Mouse (Mus musculus): ENCODE data around the gene Extl2. TPM values are rescaled to one million over a fixed set of nuclear protein-coding genes. Genes with fewer than 3 reads are reported as not detected.

The Extl2 gene
- polyA plus RNA-seq, 1 experiment from 2014 or later = 41.6 TPM

DNA sequence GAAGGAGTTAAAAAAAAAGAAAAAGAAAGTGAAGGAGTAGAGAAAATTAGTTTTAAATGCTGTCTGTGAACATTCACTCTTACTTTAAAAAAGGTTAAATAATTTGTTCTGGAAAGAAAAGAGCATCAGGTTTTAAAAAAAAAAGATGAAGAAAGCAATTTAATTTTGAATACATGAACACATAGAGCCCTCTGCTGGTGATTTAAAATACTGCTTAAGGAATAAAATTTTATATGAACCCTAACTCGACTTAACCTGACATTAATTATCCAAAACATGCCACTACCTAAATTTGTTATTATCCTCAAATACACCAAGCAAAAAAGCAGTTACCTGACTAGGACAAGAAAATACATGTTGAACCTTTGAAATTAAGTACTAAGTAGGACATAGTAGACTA is 28.3 kb upstream of the Extl2 start:
- WGBS = 30% methylated on average over 1 of the region's 1 CpGs
- ATAC-seq (ENCODE audit: low FRiP score) = no peak
- peaks cover 53% of the 10 kb centered on the region for H3K36me3 ChIP-seq

DNA sequence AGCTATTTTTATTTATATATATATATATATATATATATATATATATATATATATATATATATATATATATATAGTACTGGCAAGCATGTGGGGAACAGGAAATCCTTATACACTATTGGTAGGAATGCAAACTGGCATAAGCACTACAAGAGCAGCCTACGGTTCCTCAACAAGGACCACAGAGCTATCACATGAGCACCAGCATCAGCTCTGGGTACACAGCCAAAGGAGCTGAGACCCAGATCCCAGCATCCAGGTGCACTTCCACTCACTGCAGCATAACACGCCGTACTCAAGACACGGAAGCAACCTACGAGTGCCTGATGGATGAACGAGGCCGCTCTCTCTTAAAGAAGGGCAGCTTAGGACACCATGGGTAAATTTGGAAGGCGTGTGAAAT is 24.0 kb upstream of the Extl2 start:
- no peaks in the 10 kb centered on the region for H3K9me3 ChIP-seq (replicated peaks)
- H3K27ac ChIP-seq (replicated peaks) = no peak overlapping the region
- no peak overlapping the region for H3K9ac ChIP-seq (replicated peaks)
- no peaks in the 10 kb centered on the region for H3K27me3 ChIP-seq (replicated peaks)
- peaks cover 49% of the 10 kb centered on the region for H3K36me3 ChIP-seq
- H3K4me3 ChIP-seq (replicated peaks) = no peak overlapping the region
- H3K4me1 ChIP-seq = no peaks in the 10 kb centered on the region
- no peak overlapping the region for H3K4me2 ChIP-seq
- WGBS = 96% methylated on average over 8 of the region's 8 CpGs
- ATAC-seq (ENCODE audit: low FRiP score) = no peak

More for the DNA sequence above, 28.3 kb upstream of the Extl2 start:
- H3K4me2 ChIP-seq = no peak overlapping the region
- no peak overlapping the region for H3K27ac ChIP-seq (replicated peaks)
- no peaks in the 10 kb centered on the region for H3K9me3 ChIP-seq (replicated peaks)
- no peak overlapping the region for H3K4me3 ChIP-seq (replicated peaks)
- H3K9ac ChIP-seq (replicated peaks) = no peak overlapping the region
- H3K4me1 ChIP-seq = no peaks in the 10 kb centered on the region
- H3K27me3 ChIP-seq (replicated peaks) = no peaks in the 10 kb centered on the region

DNA sequence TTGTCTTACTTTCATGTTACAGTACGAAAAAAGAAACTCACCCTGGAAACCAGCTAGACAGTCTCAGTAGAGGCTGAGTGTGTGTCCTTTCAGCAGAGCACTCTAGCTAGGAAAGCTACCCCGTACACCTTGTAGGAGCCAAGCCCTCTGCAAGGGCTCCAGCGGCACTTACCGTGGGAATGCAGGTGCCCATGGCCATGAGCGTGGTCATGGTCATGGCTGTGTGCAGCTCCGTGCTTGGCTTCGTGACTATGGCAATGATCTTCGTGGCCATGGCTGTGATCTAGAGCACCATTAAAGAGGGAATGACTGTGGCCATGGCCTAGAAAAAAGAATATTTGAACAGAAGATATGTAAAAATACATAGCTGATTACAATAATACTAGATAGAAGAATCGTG is 22.6 kb upstream of the Extl2 start:
- no peak overlapping the region for H3K9ac ChIP-seq (replicated peaks)
- H3K4me1 ChIP-seq = no peaks in the 10 kb centered on the region
- 95% methylated on average over 9 of the region's 9 CpGs for WGBS
- H3K4me2 ChIP-seq = no peak overlapping the region
- H3K27ac ChIP-seq (replicated peaks) = no peak overlapping the region
- ATAC-seq (ENCODE audit: low FRiP score) = no peak
- no peaks in the 10 kb centered on the region for H3K27me3 ChIP-seq (replicated peaks)
- peaks cover 57% of the 10 kb centered on the region for H3K36me3 ChIP-seq
- no peaks in the 10 kb centered on the region for H3K9me3 ChIP-seq (replicated peaks)
- no peak overlapping the region for H3K4me3 ChIP-seq (replicated peaks)

DNA sequence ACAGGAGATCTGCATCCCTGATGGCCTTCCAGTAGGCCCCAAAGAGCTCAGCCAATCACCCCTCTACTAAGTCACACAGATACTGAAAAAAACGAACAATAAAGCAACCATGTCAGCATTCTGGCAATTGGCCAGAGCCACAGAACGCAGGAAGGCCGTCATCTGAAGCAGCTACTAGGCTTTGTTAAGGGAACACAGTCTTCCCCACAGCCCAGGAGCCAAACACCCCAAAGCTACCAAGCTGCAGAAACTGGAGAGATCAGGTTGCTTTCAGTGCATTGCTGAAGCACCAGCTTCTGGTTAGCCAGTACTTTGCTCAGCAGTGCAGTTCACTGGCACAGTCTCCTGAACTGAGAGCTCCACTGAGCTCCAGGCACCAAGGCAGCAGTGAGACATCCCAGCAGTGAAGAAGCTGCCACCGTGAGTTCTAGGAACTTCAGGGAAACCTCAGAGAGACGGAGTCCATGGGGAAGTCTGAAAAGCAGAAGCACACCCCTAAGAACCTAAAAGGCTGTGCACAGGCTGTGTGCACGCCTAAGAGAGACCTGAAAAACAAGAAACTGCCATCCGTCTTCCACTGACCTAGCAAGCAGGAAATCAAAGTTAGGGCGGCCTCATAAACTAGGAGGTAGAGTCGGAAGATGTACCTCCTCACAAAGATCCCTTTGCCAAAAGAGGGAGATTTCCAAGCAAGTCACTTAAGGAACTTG is 21.9 kb upstream of the Extl2 start:
- ATAC-seq (ENCODE audit: low FRiP score) = no peak
- Histone ChIP-seq H3K4me1 (no peaks in the 10 kb centered on the region), H3K36me3 (peaks cover 62% of the 10 kb centered on the region), H3K27ac (replicated peaks) (no peak overlapping the region), H3K4me3 (replicated peaks) (no peak overlapping the region), H3K4me2 (no peak overlapping the region), H3K27me3 (replicated peaks) (no peaks in the 10 kb centered on the region), H3K9ac (replicated peaks) (no peak overlapping the region), H3K9me3 (replicated peaks) (no peaks in the 10 kb centered on the region)
- WGBS = 78% methylated on average over 9 of the region's 9 CpGs

DNA sequence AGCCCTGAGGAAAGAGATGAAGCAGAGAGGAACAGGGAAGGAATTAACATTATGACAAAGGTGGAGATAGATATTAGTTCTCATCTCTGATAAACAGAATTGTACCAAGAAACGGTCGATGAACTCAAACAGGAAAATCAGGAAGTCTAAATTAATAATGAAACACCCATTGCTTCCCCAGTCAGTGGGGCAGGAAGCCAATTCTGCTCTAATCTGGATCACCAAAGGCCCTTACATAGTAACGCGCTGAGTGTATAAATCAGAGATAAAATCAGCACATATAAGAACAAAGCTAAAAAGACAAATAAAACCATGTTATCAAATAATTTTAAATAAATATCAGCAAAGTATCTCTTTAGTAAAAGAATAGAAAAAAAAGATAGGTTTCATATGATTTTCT is 15.2 kb upstream of the Extl2 start:
- no peaks in the 10 kb centered on the region for H3K4me1 ChIP-seq
- no peaks in the 10 kb centered on the region for H3K9me3 ChIP-seq (replicated peaks)
- no peak overlapping the region for H3K4me3 ChIP-seq (replicated peaks)
- 82% methylated on average over 4 of the region's 4 CpGs for WGBS
- H3K36me3 ChIP-seq = peaks cover 21% of the 10 kb centered on the region
- no peak for ATAC-seq (ENCODE audit: low FRiP score)
- no peak overlapping the region for H3K27ac ChIP-seq (replicated peaks)
- H3K9ac ChIP-seq (replicated peaks) = no peak overlapping the region
- H3K4me2 ChIP-seq = no peak overlapping the region
- no peaks in the 10 kb centered on the region for H3K27me3 ChIP-seq (replicated peaks)

DNA sequence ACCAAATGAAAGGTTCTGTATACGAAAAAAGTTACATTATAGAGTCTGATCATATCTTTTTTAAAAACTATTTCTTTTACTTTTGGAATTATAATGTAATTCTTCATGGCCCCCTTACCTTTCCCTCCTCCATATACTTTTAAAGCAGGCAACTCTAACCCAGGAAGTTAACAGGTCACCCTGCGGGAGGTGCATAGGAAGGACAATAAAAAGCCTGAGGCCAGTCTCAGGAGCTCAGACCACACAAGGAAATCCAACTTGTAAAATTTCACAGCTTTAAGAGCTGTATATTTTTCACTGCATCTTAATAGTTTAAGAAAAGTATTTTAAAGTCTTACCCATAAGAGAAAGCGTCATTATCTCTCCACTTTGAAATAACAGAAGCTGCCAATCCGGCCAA is 14.7 kb upstream of the Extl2 start:
- ATAC-seq (ENCODE audit: low FRiP score) = no peak
- H3K4me3 ChIP-seq (replicated peaks) = no peak overlapping the region
- no peaks in the 10 kb centered on the region for H3K27me3 ChIP-seq (replicated peaks)
- no peak overlapping the region for H3K9ac ChIP-seq (replicated peaks)
- H3K27ac ChIP-seq (replicated peaks) = no peak overlapping the region
- WGBS = 74% methylated on average over 4 of the region's 4 CpGs
- peaks cover 24% of the 10 kb centered on the region for H3K36me3 ChIP-seq
- no peaks in the 10 kb centered on the region for H3K9me3 ChIP-seq (replicated peaks)
- no peaks in the 10 kb centered on the region for H3K4me1 ChIP-seq
- H3K4me2 ChIP-seq = no peak overlapping the region

DNA sequence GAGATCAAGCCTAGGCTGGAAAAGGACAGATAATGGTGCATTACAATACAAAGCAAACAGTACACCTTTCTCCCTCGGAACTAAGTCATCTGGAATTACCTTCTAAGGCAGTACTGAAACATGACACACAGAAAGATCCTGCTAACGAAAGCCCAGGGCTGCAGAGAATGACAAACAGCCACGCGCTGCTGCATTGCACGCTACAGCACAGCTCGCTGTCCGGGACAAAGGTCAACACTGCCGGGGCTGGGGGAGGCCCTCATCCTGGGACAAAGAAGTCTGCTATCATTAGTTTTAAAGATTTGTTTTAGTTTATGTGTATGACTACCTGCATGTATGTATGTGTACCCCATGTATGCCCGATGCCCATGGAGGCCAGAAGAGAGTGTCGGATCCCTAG is 14.2 kb upstream of the Extl2 start:
- Histone ChIP-seq H3K27me3 (replicated peaks) (no peaks in the 10 kb centered on the region), H3K4me3 (replicated peaks) (no peak overlapping the region), H3K9ac (replicated peaks) (no peak overlapping the region), H3K4me2 (no peak overlapping the region), H3K27ac (replicated peaks) (no peak overlapping the region), H3K36me3 (peaks cover 29% of the 10 kb centered on the region), H3K9me3 (replicated peaks) (no peaks in the 10 kb centered on the region), H3K4me1 (no peaks in the 10 kb centered on the region)
- no peak for ATAC-seq (ENCODE audit: low FRiP score)
- WGBS = 66% methylated on average over 10 of the region's 10 CpGs

DNA sequence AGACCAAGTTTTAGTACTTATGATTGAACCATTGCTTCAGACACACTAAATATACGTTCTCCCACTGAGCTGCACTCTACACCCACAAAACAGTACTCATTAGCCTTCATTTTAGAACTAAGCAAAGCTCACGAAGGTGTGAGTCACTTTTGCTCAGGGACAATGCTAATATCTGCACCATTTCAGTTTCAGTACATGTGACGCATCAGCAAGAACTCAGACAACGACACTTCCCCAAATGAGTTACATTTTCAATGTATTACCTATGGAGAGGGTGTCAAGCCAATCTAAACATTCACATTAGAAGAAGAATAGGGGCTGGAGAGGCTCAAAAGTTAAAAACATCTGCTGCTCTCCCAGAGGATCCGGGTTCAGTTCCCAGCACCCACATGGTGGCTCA is 10.3 kb upstream of the Extl2 start:
- Histone ChIP-seq H3K4me3 (replicated peaks) (no peak overlapping the region), H3K4me1 (no peaks in the 10 kb centered on the region), H3K36me3 (peaks cover 28% of the 10 kb centered on the region), H3K9ac (replicated peaks) (no peak overlapping the region), H3K27ac (replicated peaks) (no peak overlapping the region), H3K4me2 (no peak overlapping the region), H3K27me3 (replicated peaks) (no peaks in the 10 kb centered on the region), H3K9me3 (replicated peaks) (no peaks in the 10 kb centered on the region)
- ATAC-seq (ENCODE audit: low FRiP score) = no peak
- WGBS = 92% methylated on average over 5 of the region's 5 CpGs

DNA sequence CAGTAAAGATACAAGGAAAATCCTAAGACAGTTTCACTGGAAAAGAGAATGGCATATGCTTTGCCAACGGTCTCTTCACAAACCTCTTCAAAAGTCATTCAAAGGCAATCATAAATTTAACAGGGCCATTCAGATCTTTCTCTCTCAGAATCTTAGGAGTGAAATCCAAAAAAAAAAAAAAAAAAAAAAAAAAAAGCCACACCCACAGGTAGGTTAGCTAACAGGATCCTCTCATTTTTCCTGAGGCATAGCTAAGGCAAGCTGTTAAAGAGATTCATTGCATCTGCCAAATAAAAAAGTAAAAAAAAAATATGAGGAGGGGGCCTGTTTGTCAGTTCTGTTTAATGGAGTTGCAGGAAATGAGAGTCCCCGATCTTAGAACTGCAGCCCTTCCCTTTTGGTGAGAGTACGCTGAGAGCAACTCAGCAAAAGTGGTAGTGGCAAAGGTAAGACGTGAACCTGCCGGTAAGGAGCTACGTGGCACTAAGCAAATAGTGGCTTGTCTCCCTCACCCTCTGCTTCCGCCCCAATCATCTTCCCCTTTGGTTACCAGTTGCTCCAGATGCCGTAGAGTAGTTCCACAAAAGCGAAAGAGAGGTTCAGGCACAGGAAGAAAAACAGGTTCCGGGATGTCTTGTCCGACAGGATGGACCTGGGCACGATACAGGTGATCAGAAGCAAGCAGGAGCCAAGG is 831 bp upstream of the Extl2 start:
- Histone ChIP-seq H3K4me3 (replicated peaks) (peak overlapping the region; percentile 91), H3K27me3 (replicated peaks) (no peaks in the 10 kb centered on the region), H3K9ac (replicated peaks) (peak overlapping the region; percentile 88), H3K36me3 (0 out of 2 replicates have a peak, but pooled peaks cover 6% of the 10 kb centered on the region), H3K4me1 (peaks cover 44% of the 10 kb centered on the region), H3K9me3 (replicated peaks) (no peaks in the 10 kb centered on the region), H3K4me2 (peak overlapping the region; percentile 86), H3K27ac (replicated peaks) (peak overlapping the region; percentile 90)
- 3% methylated on average over 12 of the region's 12 CpGs for WGBS
- ATAC-seq (ENCODE audit: low FRiP score) = peak; percentile 21

DNA sequence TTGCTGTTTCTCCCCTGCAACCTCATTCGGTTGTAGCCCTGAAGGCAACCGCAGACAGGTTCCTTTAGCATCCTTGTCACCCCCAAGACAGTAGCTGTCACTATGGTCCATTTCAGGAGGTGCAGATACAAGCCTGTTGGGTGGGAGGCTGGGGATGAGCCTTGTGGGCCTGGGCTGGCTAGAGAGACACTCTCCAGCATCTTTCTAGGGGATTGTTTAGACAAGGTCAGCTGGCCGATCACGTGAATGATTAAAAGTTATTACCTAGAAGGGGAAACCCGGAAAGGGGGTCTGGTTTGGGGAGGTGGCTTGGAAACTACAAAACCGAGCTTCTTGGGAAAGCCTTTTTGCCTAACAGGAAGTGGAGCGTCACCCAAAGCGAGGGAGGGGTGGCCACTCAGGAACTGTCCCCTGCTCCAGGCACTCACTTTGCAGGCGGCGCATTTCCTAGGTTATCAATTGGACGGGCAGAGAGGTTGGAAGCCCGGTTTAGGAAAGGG is 729 bp downstream of the Extl2 start:
- ATAC-seq (ENCODE audit: low FRiP score) = peak; percentile 73
- 0 out of 2 replicates have a peak, but pooled peaks cover 3% of the 10 kb centered on the region for H3K36me3 ChIP-seq
- peak overlapping the region; percentile 90 for H3K27ac ChIP-seq (replicated peaks)
- no peaks in the 10 kb centered on the region for H3K9me3 ChIP-seq (replicated peaks)
- peaks cover 44% of the 10 kb centered on the region for H3K4me1 ChIP-seq
- H3K4me3 ChIP-seq (replicated peaks) = peak overlapping the region; percentile 91
- no peaks in the 10 kb centered on the region for H3K27me3 ChIP-seq (replicated peaks)
- WGBS = 1% methylated on average over 12 of the region's 12 CpGs
- H3K9ac ChIP-seq (replicated peaks) = peak overlapping the region; percentile 88
- peak overlapping the region; percentile 86 for H3K4me2 ChIP-seq

DNA sequence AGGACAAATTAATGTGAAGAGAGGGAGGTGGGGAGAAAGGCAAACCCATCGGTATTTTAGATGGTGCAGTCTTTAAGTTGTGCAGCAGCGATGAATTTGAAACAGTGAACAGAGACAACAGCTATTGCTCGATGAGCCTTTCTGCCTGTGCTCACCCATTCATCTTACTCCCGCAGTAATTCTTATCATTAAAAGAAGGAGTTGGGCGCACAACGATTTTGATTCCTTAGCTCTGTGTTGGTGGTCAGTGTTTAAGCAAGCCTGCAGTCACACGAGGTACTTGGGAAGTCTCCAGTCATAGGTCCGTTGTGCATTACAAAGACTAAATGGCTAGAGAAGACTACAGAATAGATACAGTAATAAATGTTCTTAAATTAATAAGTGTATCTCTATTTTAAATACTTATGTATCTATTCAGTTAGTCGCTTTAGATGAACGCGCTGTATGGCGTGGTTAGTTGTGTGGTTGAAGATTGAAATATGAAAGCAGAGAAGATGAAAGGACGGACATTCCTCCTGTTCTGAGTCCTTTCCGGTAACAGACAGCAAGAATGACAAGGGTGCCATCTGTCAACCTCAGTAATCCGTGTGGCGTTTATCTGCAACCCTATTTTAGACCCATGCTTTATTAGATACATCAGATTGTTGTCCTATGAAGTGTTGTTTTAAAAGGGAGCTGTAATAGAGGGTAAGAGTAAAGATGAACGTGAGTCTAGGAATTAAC is 2.5 kb downstream of the Extl2 start:
- no peaks in the 10 kb centered on the region for H3K9me3 ChIP-seq (replicated peaks)
- H3K36me3 ChIP-seq = no peaks in the 10 kb centered on the region
- WGBS = 69% methylated on average over 17 of the region's 17 CpGs
- no peaks in the 10 kb centered on the region for H3K27me3 ChIP-seq (replicated peaks)
- peak overlapping the region; percentile 91 for H3K4me3 ChIP-seq (replicated peaks)
- no peak overlapping the region for H3K9ac ChIP-seq (replicated peaks)
- H3K4me2 ChIP-seq = peak overlapping the region; percentile 86
- no peak overlapping the region for H3K27ac ChIP-seq (replicated peaks)
- H3K4me1 ChIP-seq = peaks cover 35% of the 10 kb centered on the region
- no peak for ATAC-seq (ENCODE audit: low FRiP score)

All from neural tube, embryonic 15.5 days (tissue).